Mouse (Mus musculus) c-Kit-positive CD71-positive TER-119-negative erythroid progenitor cells, embryonic 14.5 days (primary cell): Measurements from ENCODE around the gene Wdr77.
"Not testable (repeated sequence)": the region's sequence is repeated elsewhere in the genome, so short reads cannot be mapped to it uniquely, and the experiment has no call there.

ENCODE experiments used
- DNase-seq: peaks from one replicate; pipeline ENCODE4 v3.0.0-alpha.2; 2013; ENCODE audit warnings: low read depth

Wdr77 gene

DNA sequence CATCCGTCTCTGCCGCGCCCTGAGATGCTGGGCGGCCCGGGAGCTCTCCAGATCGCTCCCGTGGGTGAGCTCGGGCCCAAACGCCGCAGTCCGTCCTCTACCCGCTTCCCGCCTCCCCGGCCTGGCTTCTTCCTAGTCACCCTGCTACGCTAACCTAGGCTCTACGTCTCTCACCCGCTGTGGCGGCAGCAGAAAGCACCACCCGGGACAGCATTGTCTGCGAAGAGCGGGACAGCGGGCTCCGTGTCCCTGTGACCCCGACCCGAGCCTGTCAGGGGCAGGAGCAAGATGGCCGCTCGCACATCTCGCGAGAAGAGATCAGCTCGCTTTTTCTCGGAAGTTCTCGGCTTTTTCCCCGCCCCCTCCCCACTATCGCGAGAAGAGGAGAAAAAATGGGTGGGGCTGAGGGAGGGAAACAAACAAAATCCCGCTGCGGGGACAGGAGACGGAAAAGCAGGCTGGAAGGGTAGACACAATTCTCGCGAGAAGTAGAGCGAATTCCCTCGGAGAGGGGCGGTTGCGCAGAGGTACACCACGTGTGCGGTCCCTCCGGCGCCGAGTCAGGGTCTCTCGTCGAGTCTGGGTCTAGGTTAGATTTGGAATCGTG lies at the start of gene Wdr77:
Gene Wdr77 (plus strand): TSS at position 396 of the 607 bp plus-strand sequence.
- peak; percentile 100 for DNase-seq

DNA sequence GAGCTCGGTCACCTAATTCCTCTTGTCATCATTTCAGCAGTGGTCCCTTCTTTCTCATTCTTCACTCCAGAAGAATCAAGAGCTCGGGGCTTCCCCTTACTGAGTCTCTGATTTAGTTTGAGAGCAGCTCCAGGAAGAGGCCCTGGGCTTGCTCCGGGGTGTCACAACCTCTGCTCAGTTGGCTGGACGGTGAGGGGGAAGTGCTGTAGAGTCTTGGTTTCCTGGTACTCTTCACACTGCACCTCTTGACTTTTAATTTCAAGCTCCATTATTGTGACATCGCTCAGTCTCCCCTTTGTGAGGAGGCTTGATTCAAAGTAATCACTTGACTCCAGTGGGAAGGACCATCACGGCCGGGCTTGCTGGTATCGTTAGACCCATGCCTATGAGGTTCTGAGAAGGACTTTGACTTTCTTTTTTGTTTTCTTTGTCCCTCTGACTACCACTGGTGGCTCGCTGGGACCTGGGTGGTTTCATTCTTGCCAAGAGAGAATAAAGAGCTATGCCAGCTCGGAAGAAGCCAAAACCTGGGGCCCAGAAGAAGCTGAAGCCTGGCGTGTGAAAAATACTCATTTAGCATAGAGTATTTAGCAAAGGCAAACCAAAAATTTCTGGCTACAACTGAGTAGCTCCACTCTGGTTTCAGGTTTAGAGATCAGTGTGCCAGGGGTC lies 48.5 kb upstream of the Wdr77 start:
- DNase-seq: no peak

DNA sequence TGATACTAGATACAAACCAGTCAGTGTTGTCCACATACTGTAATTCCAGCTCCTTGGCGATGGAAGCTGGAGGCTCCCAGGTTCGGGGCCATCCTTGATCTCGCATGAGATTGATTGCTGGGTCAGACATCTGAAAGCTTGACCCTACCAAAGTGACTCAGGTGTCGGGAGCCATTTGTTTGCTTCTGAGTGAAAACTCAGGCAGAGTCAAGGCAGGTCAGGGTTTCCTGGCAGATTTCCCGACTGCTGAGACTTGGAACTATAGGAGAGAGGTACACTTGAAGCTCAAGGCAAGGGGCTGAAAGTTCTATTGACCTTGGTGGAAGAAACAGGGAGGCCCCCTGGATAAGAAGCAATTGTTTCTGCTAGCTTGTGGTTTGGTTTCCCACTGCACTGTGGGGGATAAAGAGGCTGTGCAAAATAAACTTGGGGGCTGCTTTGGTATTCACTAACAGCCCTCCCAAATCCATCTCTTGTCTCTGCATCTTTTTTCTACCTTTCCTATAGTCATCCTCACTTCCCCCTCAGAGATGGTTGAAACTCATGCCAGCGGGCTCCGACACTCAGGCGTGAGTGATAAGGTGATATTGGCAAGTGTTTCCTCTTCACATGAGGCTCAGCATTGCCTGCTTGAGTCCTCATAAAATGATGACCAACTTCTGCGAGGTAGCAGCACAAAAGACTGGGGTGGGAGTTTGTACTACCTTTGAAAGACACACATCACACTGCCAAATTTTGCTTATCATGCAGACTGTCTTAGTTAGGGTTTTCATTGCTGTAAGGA lies 46.9 kb upstream of the Wdr77 start:
- DNase-seq: no peak

DNA sequence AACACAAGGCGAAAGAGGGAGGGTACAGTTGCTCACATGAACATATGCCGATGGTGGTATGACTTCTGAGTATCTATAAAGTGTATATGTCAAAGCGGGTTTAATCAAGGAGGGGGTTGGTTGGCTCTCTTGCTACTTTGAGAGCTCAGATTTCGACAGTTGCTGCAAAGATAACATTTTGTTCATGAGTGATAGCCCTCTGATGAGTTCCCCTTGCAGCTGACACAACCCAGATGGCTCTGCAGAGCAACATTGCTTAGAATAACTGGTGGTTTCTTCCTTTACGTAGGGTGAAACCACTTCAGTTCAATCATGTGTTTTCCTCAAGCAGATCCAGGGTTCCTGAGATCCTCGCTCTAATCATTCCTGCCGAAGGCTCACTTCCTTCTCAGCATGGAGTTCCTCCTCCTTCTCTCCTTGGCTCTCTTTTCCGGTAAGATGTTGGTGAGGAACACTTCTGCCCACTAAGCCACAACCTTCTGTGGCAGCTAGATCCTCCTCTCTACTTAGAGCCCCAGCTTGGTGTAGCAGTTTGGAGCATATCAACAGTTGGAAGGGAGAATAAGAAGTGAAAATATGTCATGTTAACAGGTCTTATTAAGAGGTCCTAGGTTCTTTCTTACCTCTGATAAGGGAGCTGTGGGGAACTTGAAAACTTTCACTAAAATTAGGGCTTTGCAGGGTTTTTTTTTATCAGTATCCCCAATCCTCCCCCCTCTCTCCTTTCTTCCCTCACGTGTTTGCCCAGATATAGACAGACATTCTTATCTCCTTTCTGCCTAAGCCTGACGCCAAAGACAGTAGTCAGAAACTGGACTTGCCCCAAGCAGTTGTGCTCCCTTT lies 45.1 kb upstream of the Wdr77 start:
- DNase-seq: peak; percentile 50

DNA sequence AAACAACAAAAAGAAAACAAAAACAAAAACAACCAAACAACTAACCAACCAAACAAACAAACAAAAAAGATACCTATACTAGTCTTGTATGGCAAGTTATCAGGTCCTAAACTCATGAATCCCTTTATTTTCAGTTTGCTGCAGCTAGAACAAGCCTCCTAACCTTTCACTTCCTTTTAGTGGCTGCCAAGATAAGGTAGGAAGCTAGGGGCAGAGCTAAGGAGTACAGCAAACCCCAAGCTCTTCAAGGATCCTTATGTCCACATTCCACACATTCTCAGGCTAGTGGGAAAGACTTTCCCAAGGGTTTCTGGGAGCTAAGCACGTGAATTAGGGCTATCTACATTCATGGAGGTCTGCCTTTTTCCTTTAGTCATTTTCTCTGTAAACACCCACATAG lies 43.9 kb upstream of the Wdr77 start:
- no peak for DNase-seq

DNA sequence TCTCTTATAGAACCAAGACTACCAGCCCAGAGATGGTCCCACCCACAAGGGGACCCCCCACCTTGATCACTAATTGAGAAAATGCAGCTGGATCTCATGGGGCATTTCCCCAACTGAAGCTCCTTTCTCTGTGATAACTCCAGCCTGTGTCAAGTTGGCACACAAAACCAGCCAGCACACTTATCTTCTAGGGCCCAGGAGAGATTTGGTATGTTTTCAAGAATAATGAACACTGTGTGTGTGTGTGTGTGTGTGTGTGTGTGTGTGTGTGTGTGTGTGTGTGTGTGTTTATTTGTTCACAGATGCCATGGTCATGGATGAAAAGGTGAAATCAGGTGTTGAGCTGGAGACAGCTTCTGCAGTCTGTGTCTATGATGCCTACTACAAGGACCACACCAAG lies 42.7 kb upstream of the Wdr77 start:
- DNase-seq: not testable (repeated sequence)

DNA sequence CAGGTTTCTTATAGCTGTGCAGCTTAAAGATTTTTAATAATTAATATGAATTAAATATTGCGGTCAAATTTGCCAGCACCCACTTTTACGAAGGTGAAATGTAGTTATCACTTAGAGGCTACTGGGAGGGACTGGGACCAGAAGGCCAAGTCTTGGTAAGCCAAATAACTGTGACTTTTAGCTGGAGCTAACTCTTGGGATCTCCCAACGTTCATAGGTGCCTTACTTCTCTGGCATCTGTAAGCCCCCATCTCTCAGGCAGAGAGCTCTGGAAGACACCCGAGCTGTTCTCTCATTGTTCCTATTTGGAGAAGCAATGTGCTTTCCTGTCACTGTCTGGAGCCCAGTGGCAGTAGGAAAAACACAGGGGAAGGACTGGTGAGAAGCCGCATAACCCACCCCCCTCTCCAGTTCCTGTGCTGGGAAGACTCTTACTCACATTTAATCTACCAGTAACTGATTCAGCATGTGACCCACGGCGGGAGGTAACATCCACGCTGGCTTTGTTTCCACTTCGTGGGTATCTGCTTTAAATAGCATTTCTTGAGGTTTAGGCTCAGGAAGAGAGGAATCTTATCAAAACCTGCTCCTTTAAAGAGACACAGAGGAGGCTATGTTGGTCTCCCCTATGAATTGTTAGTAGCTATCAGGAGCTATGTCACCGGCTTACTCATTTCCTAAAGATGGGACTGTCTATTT lies 41.4 kb upstream of the Wdr77 start:
- DNase-seq: no peak

DNA sequence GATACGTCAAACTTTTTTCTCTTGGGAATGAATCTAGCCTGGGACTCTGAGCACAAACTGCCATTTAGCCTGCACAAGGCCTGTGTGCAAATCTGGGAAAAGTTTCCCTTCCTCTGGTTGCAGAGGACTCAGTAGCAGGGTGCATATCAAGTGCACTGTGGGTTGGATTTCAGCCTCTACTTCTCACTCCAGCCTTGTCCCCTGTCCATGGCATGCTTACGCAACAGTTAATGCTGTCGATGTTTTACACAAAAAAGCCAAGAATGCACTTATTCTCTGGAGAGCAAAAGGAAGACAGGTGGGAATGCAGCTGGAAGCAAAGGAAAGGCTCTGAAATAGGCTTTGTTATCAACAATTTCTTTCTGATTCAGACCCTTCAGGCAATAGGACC lies 40.8 kb upstream of the Wdr77 start:
- no peak for DNase-seq

DNA sequence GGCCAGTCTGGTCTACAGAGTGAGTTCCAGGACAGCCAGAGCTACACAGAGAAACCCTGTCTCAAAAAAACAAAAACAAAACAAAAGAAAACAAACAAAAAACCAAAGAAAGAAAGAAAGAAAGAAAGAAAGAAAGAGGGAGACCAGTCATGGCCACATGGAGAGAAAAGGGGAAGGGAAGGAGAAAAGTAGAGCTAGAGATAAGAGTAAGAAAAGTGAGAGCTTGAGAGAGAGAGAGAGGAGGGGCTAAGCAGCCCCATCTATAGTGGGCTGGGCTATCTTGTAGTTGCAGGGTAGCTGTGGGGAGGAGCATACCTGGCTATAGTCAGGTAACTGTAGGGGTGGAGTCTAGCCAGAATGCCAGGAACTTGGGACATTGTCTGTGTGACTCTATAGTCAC lies 38.4 kb upstream of the Wdr77 start:
- not testable (repeated sequence) for DNase-seq

DNA sequence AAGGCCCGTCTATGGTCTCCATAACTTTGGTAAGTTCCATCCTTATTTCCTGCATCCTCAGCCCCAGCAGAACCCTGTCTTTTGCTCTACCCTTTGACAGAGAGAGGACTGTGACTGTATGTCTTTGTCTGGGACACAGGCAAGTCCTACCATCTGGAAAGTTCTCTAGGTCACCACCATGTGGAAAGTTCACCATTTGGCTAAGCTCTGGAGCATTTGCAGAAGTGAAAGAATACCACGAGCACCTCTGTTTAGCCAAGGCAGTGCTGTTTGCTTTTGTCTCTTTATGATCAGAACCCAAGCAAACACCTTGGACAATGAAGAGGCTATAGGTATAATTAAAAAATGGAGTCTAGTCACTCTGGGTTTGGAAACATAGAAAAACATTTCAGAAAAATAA lies 37.2 kb upstream of the Wdr77 start:
- DNase-seq: no peak

DNA sequence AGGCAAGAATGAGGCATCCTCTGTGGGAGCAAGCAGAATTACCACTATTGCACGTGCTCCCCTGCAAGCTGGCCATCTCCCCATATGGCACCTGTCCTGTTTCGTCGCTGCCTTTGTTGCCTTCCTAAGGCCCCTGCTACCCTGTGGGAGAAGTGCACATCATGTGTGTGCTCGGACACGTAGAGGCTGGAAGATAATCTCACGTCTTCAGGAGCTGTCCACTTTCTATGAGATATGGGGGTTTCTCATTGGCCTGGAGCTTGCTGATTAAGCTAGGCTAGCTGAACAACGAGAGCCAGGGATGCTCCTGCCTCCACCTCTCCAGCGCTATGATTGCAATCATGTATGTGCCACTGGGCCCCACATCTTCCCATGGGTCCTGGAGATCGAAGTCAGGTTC lies 34.6 kb upstream of the Wdr77 start:
- no peak for DNase-seq

DNA sequence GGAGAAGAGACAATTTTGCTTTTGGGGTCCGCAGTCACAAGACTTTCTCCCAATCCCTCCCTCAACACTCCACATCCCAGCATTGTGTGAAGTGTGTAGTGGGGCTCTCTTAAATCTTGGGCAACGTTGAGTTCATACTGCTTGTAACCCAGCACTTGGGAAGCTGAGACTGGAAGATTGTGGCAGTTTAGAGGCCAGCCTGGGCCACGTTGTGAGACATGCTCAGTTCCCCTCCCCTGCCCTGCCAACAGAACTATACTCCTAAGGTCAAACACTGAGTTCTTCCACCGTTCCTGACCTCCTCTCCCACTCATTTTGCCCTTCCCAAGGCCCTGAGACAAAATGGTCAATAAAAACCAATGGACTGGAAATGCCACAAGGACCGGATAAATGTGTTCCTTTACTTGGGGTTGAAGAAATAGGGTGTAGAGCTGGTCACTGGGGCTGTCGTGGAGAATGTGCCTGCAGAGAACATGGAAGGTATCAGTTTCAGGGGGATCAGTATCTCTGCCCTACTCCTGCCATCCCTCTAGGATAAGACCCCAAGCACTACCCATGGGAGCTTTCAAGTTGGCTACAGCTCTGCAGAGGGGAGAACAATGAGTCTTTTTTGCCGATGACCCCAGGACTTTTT lies 31.5 kb upstream of the Wdr77 start:
- no peak for DNase-seq

DNA sequence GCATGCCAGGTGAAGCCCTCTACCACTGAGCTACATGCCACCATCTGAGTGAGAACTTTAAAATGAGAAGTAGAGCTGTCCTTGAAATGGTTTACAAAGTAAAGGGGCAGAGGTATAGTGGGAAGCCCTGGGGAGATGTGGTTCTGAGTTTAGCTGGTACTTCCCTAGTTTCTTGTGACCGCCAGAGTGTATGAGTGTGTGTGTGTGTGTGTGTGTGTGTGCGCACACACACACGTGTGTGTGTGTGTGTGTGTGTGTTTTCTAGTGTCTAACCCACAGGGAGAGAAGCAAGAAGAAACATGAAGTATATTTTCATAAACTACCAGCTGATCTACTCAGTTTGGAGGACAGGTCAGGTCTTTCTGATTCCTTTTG lies 31.0 kb upstream of the Wdr77 start:
- DNase-seq: no peak

DNA sequence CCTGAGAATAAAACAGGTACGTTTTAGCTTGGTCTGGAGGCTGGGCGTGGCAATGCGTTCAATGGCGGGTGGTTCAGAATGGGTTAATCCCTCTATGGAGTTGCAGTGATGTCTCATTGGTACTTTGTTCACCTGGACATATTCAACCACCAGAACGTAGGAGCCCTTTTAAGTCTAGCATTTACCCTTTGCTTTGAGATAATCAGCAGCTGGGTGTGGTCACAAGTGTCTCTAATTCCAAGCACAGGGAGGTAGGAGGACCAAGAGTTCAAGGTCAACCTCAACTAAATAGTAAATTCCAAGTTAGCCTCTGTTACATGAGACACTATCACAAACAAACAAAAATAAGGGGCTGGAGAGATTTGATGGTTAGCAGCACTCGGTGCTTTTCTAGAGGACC lies 30.4 kb upstream of the Wdr77 start:
- DNase-seq: no peak

DNA sequence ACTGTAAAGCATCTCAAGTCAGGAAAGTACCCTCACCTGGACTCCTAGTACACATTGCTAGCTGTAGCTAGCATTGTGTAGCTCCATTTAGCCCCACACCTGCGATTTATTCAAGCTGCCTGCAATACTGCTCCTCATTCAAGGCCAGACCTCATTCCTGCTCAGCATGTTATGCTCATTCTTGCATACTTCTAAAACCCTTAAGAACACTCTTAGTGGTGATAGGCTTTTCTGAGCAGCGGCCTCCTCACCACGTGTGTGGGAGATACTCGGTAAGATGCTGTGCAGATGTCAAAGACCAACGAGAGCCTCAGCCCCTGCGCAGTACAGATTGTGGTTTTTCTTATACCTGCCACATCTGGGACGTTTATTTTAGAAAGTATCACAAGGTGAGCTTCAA lies 29.3 kb upstream of the Wdr77 start:
- no peak for DNase-seq

DNA sequence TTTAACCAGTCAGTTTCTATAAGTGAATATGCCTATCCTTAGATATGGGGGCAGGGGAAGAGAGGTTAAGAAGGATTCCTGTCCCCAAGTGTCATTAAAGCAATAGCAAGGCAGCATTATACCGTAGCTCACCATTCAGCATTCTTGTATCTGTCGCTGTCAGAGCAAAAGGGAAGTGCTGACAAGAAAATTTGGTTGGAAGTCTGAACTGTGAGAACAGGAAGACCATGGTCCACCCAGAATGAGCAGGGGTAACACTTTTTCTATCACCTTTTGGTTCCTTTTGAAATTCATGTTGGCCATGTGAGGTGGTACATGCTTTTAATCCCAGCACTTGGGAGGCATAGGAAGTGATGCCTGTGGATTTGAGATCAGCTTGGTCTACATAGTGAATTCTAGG lies 28.1 kb upstream of the Wdr77 start:
- DNase-seq: no peak

DNA sequence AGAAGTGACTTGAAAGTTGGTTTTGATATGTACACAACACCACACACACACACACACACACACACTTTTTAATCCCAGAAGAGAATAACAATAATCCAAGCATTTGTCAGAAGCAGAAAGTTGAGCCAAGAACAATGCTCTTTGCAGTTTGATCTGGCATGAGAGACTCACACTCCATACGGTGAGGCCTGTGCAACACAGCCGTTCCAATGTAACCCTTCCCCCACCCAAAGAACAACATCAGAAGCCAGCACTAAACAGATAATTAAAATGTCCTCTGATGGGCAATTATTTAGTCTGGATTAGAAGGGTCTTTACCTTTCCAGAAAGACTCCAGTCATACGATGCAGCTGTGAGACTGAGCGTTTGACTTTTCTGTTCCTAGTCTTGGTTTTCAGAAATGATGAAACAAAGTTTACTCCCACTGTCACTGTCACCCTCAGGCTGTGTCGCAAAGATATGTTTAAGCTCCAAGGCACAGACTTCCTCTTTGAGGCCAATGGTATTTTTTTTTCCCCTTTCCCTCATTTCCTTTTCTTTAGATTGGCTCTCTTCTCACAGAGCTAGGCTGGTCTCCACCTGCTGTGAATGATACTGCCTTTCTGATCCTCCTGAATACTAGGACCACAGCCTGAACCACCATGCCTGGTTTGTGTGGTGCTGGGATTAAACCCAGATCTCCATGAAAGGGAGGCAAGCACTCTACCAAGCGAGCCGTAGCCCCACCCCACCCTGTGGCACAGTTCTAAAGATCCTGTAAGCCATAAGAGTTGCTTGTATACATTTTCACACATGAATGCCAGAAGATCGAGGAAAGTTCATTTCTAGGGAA lies 26.7 kb upstream of the Wdr77 start, which contains the start of gene I830077J02Rik:
Gene I830077J02Rik (minus strand): TSS at position 425 of the 832 bp plus-strand sequence.
- no peak for DNase-seq

DNA sequence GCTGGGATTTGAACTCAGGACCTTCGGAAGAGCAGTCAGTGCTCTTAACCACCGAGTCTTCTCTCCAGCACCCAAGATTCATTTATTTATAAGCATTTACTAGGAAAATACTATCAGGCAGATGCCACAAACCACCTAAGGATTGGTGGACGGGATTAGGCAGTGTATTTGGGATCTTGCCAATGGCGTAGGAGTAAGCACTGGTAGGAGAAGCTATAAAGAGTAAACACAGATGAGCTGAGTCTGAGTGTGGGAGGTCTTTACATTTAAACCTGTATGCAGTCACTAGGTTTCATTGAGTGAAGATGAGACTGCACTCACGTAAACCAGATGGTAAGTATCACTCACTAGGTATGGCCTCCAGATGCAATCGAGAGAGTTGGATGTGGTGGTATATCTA lies 25.2 kb upstream of the Wdr77 start:
- DNase-seq: no peak

DNA sequence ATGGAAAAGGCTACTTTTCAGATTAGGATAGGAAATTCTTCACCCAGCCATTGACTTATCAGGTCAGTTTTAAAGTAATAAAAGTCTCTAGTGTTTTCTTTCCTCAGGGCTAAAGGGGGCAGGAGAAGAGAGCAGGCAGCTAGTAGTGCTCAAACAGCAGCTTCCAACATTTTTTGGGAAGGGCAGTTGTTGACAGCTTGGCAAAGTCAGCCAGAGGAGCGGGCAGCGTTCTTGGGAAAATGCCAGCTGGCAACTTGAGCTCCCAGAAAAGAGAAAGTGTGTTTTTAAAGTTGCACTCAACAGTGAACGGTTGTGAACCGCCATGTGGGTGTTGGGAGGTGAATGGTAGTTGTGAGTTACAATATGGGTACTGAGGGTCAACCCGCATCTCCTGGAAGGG lies 24.1 kb upstream of the Wdr77 start:
- DNase-seq: no peak

DNA sequence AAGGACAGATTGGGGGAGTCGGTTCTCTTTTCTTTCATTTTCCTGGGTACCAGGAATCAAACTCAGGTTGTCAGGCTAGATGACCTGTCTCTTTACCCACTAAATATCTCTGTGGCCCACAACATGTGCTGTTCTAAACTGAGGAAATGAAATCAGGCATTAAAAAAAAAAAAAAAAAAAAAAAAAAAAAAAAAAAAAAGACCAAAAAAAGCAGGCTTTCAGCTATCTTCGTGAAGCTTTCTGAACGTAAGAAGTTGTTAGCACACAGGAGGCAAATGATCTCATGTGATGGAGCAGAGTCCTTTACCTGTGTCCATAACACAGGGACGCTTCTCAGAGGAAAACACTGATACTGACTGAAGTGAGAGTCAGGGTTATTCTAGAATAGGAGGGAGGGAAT lies 23.1 kb upstream of the Wdr77 start:
- no peak for DNase-seq
